Mouse (Mus musculus): Measurements from ENCODE around the gene Efhc1.

The Efhc1 gene

DNA sequence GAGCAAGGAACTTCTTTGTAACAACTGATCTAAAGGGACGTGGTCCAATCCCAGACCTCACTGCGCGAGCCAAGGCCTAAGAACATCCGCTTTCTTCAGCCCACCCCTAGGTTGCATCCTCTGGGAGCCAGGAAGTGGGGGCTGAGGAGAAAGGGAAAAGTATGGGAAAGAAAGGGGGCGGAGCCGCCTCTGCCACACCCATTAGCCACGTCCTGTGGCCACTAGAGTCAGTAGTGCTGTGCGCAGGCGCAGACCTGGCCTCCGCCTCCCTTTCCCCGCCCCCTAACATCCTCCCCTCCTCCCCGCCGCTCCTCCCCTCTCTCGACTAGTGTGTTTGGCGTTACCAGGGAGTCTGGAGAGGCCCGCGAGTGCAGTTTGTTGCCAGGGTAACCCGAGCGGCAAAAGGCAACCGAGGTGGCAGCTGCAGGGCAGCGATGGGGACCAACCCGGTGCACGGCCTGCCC, at the start of gene Efhc1:
Gene Efhc1, plus strand, starts transcription at position 327 of the 464 bp plus-strand sequence.
- CTCF ChIA-PET: no interaction called here

DNA sequence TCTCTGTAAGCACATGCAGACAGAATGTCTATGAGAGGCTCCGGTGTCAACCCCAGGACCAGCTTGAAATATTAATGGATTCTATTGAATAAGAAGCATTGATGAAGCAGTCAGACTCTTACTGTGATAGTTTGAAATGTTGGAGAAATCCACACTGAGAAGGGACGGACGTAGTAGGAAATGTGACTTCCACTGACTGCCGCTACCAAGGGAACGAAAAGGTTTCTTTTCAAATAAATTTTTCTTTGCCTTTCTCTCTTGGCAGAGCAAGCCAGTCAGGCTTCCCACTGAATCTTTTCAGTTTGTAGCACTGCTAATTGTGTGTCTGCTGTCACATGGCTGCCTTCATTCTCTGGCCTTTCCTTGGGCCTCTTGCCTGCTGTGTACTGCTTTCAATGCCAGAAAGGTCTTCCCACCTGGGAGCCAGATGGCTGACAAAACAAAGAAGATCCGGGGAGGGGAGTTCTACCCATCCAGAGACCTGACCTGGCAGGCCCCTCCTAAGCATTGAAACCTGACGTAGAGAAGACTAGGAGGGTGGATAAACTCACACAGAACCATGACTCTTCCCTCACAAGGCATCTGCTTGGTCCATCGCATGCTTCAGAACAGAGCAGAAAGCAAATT, 45.8 kb upstream of the Efhc1 start:
- CTCF ChIA-PET: no interaction called here

DNA sequence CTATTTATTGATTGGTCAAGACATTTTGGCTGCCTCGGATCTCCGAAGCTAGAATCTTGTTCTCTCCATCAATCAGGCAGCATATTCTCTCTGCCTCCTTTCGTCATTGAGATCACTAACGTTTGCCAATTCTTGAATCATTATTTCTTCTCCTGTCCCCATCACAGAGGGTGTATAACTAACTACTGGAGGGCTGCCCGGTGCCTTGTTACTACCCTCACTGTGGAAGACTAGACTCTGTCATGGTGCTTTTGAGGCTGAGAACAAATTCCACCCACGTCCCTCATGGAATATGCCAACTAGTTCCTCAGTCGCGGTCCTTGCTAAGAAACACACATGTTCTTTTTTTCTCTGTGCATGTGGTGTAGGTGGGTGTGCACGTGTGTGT, 45.3 kb upstream of the Efhc1 start:
- CTCF ChIA-PET: no interaction called here

DNA sequence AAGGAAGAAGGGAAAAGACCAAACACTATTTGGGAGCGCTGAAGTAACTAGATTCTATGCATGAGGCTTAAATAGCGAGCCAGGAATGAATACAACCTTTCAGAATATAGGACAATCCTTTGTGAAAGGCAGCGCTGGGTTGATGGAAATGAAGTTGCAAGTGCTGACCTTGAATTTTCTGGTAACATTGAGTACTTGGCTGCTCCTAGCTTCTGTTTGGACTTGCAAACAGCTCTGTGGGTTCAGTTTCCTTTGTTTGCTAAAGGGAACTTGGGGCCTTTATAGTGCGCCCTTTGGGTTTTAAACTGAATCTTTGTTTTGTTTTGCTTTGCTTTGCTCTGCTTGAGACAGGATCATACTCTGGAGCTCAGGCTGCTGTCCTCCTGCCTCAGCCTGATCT, 42.9 kb upstream of the Efhc1 start:
- CTCF ChIA-PET: no interaction called here

DNA sequence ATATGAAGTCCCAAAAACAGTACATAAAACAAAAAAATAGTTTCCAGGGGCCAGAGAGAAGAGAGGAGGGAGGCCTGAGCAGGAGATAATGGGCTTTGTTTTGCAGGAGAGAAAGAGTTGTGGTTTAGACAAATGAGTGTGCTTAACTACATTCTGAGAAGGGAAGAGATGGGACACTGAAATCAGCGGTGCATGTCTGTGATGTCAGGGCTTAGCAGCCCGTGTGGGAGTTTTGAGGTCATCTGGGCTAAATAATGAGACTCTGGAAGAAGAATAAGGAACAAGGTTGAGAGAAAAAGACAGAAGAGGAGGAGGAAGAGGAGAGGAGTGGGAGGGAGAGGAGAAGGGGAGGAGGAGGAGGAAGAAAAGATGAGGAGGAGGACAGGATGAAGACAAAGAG, 39.3 kb upstream of the Efhc1 start:
- CTCF ChIA-PET: no interaction called here

DNA sequence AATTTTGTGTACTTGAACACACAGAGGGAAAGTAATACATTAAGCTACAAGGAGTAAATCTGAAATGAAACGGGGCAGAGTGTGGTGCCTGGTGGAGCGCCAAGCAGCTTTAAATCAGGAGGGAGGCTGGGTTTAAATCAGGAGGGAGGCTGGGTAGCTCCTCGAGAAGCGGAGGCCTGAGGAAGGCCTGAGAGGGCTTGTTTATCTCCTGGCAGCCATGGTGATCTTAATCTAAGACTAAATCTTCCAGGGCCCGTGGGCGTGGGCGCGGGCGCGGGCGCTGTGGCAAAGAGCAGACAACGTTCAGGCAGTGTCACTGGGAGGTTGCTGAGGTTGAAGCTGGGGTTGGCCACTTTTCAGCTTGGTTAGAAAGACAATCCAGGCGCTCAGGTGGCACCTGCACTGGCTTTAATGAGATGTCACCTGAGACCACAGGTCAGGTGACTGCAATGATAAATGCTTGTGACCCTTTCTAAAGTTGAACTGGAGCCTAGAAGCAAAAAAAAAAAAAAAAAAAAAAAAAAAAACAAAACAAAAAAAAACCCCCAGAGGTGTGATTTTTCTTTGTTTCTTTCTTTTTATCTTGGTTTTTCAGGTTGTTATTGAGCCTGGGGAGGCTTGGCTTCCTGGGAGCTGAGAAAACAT, 38.8 kb upstream of the Efhc1 start:
- CTCF ChIA-PET: no interaction called here

DNA sequence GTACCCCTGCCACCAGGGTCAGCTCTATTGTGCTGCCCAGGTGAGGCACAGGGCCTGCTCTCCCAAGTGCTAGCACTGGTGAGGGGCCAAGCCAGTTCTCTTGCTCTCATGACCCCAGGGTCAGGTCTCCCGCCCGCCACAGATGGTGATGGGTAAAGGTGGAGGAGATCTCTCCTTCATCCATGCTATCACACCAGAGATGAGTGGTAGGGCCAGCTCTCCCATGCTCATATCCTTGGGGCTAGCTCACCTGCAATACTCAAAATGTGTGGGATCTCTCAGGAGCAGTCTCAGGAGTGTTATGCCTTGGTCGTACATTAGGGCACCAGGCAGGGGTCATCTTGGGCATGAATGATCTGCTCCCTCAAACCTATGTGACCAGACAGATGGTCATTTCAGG, 36.7 kb upstream of the Efhc1 start:
- CTCF ChIA-PET: no interaction called here

DNA sequence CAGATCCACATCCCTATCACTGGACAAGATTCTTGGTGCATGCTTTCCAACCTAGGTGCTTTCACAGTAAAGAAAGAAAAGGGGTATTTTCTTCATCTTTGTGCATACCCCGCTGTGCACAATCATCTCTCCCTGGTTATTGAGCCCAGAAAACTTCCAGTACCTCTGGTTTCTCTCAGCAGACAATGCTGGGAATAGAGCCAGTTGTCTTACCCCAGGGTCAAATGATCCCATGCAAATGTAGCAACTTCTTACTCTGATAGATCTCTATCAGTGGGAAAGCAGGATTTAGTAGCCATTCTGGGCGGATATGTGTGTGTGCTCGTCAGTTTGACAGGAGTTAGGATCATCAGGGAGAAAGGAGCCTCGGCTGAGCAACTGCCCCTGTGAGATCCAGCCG, 35.8 kb upstream of the Efhc1 start:
- CTCF ChIA-PET: no interaction called here

DNA sequence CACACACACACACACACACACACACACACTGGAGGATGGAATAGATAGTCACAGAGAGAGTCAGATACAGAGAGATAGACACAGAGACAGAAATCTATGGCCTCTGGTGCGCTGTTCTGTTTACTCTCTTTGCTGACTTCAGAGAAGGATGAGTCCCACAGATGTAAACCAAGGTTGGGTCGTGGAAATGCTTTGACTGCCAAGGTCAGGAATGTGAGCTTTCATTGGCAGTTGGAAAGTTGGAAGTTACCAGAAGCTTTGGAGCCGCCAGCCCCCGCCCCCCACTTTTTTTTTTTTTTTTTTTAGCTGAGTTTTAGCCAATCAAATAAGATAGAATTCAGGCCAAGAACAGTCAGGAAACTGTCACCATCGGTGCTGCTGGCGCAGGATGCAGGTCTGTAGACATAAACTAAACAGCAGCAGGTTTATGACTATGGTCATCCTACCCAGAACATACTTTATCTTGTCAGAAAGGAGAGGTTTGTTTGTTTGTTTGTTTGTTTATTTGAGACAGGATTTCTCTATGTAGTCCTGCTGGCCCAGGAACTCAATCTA, 33.9 kb upstream of the Efhc1 start:
- CTCF ChIA-PET: no interaction called here

DNA sequence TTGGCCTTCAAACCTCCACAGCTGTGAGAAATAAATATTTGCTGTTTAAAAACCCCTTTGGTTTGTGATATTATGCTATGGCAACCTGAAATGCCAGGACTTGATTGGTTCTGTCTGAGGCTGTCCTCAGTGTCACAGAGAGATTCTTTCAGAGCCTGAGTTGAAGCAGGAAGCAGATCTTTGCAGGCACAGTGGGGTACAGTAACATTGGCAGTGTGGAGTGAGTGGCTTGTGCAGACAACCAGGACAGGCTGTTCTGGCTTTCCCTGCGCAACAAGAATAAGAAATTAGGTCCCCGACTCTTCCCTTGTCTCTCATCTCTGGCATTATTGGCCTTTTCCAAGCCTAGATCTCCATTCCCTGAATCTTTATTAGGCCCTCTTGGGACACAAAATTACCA, 31.7 kb upstream of the Efhc1 start:
- CTCF ChIA-PET: no interaction called here

DNA sequence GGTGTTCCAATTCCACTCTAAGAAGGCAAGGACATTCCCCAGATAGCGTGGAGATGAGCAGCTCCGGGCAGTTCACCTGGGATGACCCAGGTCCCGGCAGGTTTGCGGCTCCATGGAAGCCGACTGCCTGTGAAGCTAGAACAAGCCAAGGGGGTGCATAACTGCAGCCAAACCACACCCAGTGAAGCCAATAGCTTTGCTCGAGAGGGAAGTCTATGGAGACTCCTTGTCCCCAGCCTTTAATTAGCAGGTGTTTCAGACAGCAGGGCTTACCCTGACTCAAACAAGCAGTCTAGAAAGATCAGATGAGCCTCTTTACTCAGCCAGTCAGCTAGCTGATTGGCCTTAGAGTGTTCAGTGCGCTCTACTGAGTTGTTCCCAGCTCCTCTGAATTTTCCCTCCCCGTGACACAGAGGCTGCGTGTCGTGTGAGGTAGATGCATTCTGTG, 30.3 kb upstream of the Efhc1 start:
- CTCF ChIA-PET: interaction anchor here (0.5 kb wide), 1 partner anchor 15 kb away, joined by 4 read pairs; no protein-coding TSS in a partner anchor

DNA sequence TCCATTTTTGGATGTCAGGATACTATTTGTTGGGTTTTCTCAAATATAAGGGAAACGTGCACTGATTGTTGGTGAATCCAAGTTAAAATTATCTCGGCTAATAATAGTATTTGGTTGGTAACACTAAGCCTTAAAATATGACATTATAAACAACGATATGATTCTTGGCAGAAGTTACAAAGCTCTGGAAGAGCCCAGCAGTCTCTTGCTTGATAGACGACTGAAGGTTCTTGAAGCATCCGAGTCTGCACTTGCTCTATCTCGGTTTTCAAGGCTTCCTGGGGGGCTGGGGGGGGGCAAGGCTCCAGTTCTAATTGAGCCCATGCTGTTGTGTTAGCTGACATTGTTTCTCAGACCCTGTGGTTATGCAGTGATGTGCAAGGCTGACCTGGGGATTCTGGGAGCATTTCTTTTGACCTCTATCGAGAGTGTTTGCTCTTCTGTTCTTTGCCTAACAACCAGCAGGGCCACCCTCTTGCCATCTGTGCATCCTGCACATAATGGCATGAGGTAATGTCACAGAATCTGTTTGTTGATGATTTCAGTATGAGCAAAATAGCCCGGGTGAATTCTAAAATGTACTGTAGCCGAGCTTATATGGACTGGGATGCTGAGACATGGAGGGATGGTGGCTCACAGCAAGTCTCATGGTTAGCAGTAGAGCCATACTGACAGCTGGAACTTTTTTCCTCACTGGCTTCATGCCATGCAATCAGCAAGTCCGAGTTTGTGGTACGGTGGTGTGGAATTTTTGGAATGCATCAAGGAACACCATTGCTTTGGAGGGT, 28.6 kb upstream of the Efhc1 start:
- CTCF ChIA-PET: no interaction called here

DNA sequence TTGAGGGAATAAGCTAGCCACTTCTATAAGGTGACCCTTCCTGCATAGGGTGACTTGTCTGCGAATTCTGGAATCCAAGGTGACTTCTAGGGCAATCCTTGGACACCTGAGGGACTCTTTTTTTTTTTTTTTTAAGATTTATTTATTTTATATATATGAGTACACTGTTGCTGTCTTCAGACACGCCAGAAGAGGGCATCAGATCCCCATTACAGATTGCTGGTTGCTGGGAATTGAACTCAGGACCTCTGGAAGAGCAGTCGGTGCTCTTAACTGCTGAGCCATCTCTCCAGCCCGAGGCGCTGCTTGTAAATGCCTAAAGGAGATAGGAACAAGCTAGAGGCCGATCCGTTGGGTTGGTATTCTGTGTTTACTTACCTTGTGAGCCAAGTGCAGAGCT, 26.1 kb upstream of the Efhc1 start:
- CTCF ChIA-PET: interaction anchor here (0.7 kb wide), 1 partner anchor 132 kb away, joined by 3 read pairs; no protein-coding TSS in a partner anchor

DNA sequence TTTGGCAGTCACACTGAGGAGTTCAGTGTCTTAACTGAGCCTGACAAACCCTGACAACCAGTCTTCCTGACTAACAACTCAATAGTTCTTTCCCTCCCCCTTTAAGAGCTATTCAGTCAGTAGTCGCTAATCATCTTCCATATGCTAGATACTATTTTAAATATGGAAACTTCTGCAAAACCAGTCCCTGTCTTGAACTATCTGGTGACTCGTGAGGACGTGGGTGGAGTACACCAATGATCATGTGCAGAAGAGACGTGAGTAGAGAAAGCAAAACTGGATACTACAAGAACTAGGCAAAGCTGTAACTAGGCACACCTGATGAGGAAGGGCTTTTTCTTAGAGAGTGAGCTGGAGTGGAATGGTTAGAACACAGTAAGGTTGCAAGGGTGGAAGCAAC, 25.5 kb upstream of the Efhc1 start:
- CTCF ChIA-PET: interaction anchor here (0.7 kb wide), 1 partner anchor 131 kb away, joined by 3 read pairs; no protein-coding TSS in a partner anchor

DNA sequence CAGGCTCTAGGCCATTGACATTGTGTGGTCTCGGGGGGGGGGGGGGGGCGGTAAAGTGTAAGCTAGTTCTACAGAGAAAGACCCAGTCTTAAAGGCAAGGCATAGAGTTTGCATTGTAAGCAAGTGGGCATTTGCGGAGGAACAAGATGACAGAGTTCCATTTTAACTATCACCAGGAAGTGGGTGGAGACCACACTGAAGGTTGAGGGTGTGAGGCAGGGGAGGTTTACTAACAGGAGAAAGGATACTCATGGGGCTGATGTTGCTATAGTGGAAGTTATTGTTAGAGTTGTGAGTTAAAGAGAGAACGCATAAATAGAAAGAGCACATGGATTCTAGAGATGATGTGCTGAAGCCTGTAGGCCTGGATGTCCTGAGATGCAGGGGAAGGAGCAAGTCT, 25.1 kb upstream of the Efhc1 start:
- CTCF ChIA-PET: no interaction called here

DNA sequence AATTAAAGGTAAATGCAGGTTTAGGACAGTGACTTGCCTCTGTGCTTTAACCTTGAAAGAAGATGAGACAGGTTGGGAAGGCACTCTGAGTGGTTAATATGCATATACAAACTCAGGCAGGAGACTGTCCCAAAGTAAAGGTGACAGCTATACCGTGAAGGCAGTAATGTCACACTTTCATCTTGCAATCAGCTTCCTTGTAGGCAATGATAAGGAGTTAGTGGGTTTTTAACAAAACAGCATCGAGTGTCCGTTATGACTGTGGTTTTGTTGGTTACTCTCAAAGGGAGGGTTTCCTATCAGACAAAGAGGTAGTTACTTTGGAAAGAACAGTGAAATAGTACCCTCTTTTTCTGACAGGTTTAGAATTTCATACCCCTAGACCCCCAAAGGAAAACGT, 22.9 kb upstream of the Efhc1 start:
- CTCF ChIA-PET: no interaction called here

DNA sequence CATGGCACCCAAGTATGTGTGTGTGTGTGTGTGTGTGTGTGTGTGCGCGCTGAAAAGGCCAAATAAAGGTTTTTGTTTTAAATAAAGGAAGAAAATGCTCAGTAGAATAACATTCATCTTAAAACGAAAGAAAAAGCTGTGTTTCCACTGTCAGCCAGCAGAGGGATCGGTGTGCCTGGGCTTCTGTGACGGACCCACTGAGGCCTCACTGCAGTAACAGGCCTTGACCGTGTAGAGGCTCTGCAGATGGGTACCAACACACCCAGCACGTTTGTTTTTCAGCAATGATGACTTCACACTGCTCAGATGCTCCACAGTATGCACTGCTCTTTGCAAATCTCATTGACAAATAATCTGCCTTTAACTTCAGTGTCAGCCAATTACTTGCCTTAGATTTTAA, 18.0 kb upstream of the Efhc1 start:
- CTCF ChIA-PET: interaction anchor here (0.7 kb wide), 1 partner anchor 210 kb away, joined by 4 read pairs; no protein-coding TSS in a partner anchor

DNA sequence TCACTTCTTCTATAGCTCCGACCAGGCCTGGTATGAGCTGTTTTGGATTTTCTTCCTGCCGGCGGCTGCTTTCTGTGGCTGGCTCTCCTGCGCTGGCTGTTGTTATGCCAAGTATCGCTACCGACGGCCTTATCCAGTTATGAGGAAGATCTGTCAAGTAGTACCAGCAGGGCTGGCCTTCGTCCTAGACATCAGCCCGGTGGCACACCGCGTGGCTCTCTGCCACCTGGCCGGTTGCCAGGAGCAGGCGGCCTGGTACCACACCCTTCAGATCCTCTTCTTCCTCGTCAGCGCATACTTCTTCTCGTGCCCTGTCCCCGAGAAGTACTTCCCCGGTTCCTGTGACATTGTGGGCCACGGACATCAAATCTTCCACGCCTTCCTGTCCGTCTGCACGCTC, 16.3 kb upstream of the Efhc1 start:
- CTCF ChIA-PET: no interaction called here

DNA sequence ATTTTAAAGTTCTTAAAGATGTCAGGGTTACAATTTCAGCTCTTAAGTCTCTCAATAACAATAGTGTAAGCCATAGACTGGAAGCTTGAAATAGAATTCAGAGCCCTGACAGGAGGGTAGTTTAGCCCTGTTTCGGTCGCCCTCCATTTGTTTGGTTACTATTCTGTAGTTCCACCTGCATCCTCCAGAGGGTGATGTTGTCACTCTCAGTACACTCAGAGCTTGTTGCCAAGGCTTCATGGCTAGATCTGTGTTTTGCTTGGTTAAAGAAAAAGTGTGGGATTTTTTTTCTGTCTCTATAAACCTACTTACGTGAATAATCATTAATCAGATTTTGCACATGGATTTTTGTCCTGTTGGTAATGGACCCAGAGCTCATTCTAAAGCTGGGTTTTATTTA, 12.4 kb upstream of the Efhc1 start:
- CTCF ChIA-PET: interaction anchor here (0.5 to 2.4 kb wide), 4 partner anchors 11 to 221 kb away, joined by 3 to 12 read pairs (median 4); no protein-coding TSS in a partner anchor

DNA sequence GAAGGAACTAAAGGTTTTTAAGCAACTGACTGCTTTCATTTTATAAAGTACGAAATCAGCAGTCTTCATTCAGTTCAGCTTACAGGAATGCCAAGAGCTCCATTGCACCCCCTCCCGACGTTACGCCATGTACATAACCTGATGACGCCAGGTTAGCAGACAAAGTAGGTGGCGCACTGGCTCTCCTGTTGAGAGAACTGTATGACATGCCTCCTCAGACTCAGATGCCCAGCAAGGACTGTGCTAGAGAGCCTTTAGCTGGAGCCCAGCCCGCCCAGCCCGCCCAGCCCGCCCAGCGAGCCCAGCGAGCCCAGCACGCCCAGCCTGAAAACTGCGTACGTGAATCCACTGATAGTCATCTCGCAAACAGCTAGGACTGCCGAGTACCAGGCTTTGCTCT, 11.3 kb upstream of the Efhc1 start:
- CTCF ChIA-PET: interaction anchor here (0.8 to 2.4 kb wide), 2 partner anchors 145 to 161 kb away, joined by 4 to 12 read pairs; no protein-coding TSS in a partner anchor

DNA sequence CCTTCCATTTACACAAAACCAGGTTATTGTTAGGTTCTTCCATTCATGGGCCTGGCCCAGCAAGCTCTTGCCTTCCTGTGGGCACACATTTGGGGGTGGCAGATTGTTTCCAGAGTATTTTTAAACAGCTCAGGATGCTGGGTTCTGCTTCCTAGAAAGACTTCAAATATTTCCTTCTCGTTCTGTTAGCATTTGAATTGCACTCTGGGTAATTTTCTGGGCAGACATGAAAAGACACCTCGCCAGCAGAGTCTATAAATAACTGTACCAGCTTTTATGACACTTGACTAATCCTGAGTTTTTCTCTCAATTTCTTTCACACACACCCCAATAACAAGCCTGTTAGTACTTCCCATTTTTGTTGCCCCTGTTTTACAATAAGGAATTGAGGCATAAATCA, 10.1 kb upstream of the Efhc1 start:
- CTCF ChIA-PET: no interaction called here

DNA sequence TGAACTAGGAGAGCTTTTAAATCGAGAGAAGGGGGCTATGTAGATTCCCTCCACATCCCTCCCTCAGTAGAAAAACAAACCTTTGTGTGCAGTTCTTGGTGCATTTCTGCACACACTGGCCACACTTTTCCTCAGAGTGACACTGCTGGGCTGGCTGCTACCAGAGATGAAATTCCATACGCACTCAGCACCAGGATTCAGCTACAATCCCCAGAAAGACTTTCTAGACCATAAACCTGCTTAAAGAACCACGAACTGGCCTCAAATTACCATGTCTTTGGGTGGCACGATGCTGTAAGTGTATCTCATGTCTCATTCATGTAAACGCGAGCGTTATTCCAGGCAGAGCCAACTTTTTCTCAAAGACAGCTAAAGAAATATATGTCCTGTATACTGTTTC, 9.6 kb upstream of the Efhc1 start:
- CTCF ChIA-PET: no interaction called here
